Mouse (Mus musculus) E14TG2a.4 (cell line): ENCODE measurements around the gene Pdcd7.

Experiments used
- CTCF ChIP-seq: conservative IDR thresholded peaks from 2 replicates; pipeline ENCODE4 v1.5.1; 2014; ENCODE audit warnings: low read length
- NANOG ChIP-seq: IDR thresholded peaks from 2 replicates; pipeline ENCODE4 v1.6.1; 2014; ENCODE audit warnings: borderline replicate concordance, low read length, mixed read lengths

GRCm38 (mm10) chr9:65312669-65313357, 33.1 kb upstream of the Pdcd7 start:
- TF ChIP-seq CTCF = no peak
- no peak for TF ChIP-seq NANOG
